Mouse (Mus musculus) hindbrain, embryonic 14.5 days (tissue): Measurements from ENCODE around the gene Ptbp1. TPM values are rescaled to one million over a fixed set of nuclear protein-coding genes. Genes with fewer than 3 reads are reported as not detected.

Source experiments
- ATAC-seq: fragments of 200-750 bp; cut with Nextera tagmentation; 2 replicates; pipeline ENCODE4 v1.8.0; 2017; ENCODE audit warnings: moderate number of reproducible peaks, mild to moderate bottlenecking, moderate TSS enrichment, moderate library complexity; ENCODE audit not compliant: low FRiP score
- DNase-seq: peaks from one replicate; pipeline ENCODE4 v3.0.0-alpha.2; 2015; ENCODE audit warnings: low spot score
- H3K27ac ChIP-seq: fragments of 300-500 bp; sonication (generic); 2 replicates; pipeline ENCODE4 v1.5.1; 2014; ENCODE audit warnings: mild to moderate bottlenecking, moderate library complexity
- H3K27me3 ChIP-seq: fragments of 300-500 bp; sonication (generic); 2 replicates; pipeline ENCODE4 v1.6.1; 2014; ENCODE audit warnings: mild to moderate bottlenecking, low read length, mixed read lengths; ENCODE audit not compliant: control insufficient read depth, insufficient read depth
- H3K36me3 ChIP-seq: fragments of 300-500 bp; sonication (generic); replicated peaks from 2 replicates; pipeline ENCODE4 v1.6.1; 2014; ENCODE audit not compliant: control insufficient read depth, insufficient read depth
- H3K4me1 ChIP-seq: fragments of 300-500 bp; sonication (generic); replicated peaks from 2 replicates; pipeline ENCODE4 v1.6.1; 2014; ENCODE audit warnings: antibody characterized with exemption, low read length, mixed read lengths; ENCODE audit not compliant: control insufficient read depth, insufficient read depth
- H3K4me2 ChIP-seq: fragments of 300-500 bp; sonication (generic); replicated peaks from 2 replicates; pipeline ENCODE4 v1.6.1; 2014; ENCODE audit warnings: mild to moderate bottlenecking, moderate library complexity
- H3K4me3 ChIP-seq: fragments of 300-500 bp; sonication (generic); replicated peaks from 2 replicates; pipeline ENCODE4 v1.5.1; 2014; ENCODE audit warnings: mild to moderate bottlenecking, low read length
- H3K9ac ChIP-seq: fragments of 300-500 bp; sonication (generic); 2 replicates; pipeline ENCODE4 v1.6.1; 2014
- H3K9me3 ChIP-seq: fragments of 300-500 bp; sonication (generic); 2 replicates; pipeline ENCODE4 v1.6.1; 2016; ENCODE audit warnings: low read length; ENCODE audit not compliant: control insufficient read depth
- WGBS: fragments of 180-500 bp; shearing (Covaris S2); extraction: QIAGEN DNeasy Blood & Tissue Kit; methylation state at CpG from one replicate; pipeline ENCODE4 v1.1.7; 2014; 5-methylcytosine and 5-hydroxymethylcytosine counted together
- polyA plus RNA-seq: library from polyadenylated mRNA; unstranded; fragments of >200 nt; fragmentation: Nextera tagmentation; extraction: Ambion mirVana; gene quantifications from 2 replicates; pipeline ENCODE4 v1.2.1, GENCODE M21; 2014

Gene Ptbp1
- polyA plus RNA-seq, 1 experiment from 2014 or later = 59.5 TPM

- no peaks in the 10 kb centered on the region for H3K9me3 ChIP-seq
- ATAC-seq = no peak
These were observed 1.4 kb downstream of the Ptbp1 start for GRCm38 (mm10) chr10:79855558-79856184.

GRCm38 (mm10) chr10:79856280-79856679 is 2.1 kb downstream of the Ptbp1 start:
- H3K4me2 ChIP-seq = peak overlapping the region; percentile 98
- H3K27ac ChIP-seq = peak overlapping the region; percentile 29
- peaks cover 58% of the 10 kb centered on the region for H3K4me1 ChIP-seq
- H3K36me3 ChIP-seq = peaks cover 49% of the 10 kb centered on the region
- peak overlapping the region; percentile 98 for H3K9ac ChIP-seq
- ATAC-seq (no peak), DNase-seq (no peak)
- no peaks in the 10 kb centered on the region for H3K27me3 ChIP-seq
- WGBS = 39% methylated on average over 6 of the region's 6 CpGs
- H3K4me3 ChIP-seq = peak overlapping the region; percentile 95
- H3K9me3 ChIP-seq = no peaks in the 10 kb centered on the region

More at GRCm38 (mm10) chr10:79855558-79856184, 1.4 kb downstream of the Ptbp1 start:
- WGBS = 2% methylated on average over 10 of the region's 10 CpGs
- Histone ChIP-seq H3K9ac (peak overlapping the region; percentile 98), H3K4me1 (peaks cover 62% of the 10 kb centered on the region), H3K4me2 (peak overlapping the region; percentile 98), H3K27me3 (no peaks in the 10 kb centered on the region), H3K36me3 (peaks cover 43% of the 10 kb centered on the region), H3K27ac (peak overlapping the region; percentile 100), H3K4me3 (peak overlapping the region; percentile 95)
- no peak for DNase-seq

- H3K4me1 ChIP-seq = peaks cover 52% of the 10 kb centered on the region
- peak overlapping the region; percentile 98 for H3K4me2 ChIP-seq
- 54% methylated on average over 7 of the region's 7 CpGs for WGBS
- H3K27ac ChIP-seq = peak overlapping the region; percentile 29
- peaks cover 55% of the 10 kb centered on the region for H3K36me3 ChIP-seq
- no peak for ATAC-seq
- no peak for DNase-seq
- no peaks in the 10 kb centered on the region for H3K9me3 ChIP-seq
- H3K27me3 ChIP-seq = no peaks in the 10 kb centered on the region
- peak overlapping the region; percentile 95 for H3K4me3 ChIP-seq
- H3K9ac ChIP-seq = peak overlapping the region; percentile 98
These were observed 2.7 kb downstream of the Ptbp1 start for GRCm38 (mm10) chr10:79856704-79857451.

GRCm38 (mm10) chr10:79857452-79857811 is 3.2 kb downstream of the Ptbp1 start:
- Histone ChIP-seq H3K4me1 (peaks cover 47% of the 10 kb centered on the region), H3K36me3 (peaks cover 61% of the 10 kb centered on the region), H3K4me3 (peak overlapping the region; percentile 95), H3K4me2 (peak overlapping the region; percentile 98), H3K9ac (peak overlapping the region; percentile 98), H3K27me3 (no peaks in the 10 kb centered on the region), H3K27ac (peak overlapping the region; percentile 29; the same call in 1 of the 2 replicates), H3K9me3 (no peaks in the 10 kb centered on the region)
- 21% methylated on average over 4 of the region's 4 CpGs for WGBS
- no peak for ATAC-seq
- no peak for DNase-seq

GRCm38 (mm10) chr10:79857894-79858293 is 3.7 kb downstream of the Ptbp1 start:
- Histone ChIP-seq H3K36me3 (peaks cover 65% of the 10 kb centered on the region), H3K4me1 (peaks cover 42% of the 10 kb centered on the region), H3K27ac (peak overlapping the region; percentile 29; the same call in 1 of the 2 replicates), H3K27me3 (no peaks in the 10 kb centered on the region), H3K4me3 (peak overlapping the region; percentile 95), H3K9ac (peak overlapping the region; percentile 98; the same call in 1 of the 2 replicates), H3K9me3 (no peaks in the 10 kb centered on the region), H3K4me2 (peak overlapping the region; percentile 98)
- DNase-seq (no peak), ATAC-seq (no peak)
- WGBS = 78% methylated on average over 2 of the region's 2 CpGs

GRCm38 (mm10) chr10:79858416-79859074 is 4.3 kb downstream of the Ptbp1 start:
- Histone ChIP-seq H3K27ac (peak overlapping the region; percentile 29; the same call in 1 of the 2 replicates), H3K9me3 (no peaks in the 10 kb centered on the region), H3K4me2 (peak overlapping the region; percentile 98), H3K9ac (0 out of 2 replicates have a peak overlapping the region, but pooled peaks have one; percentile 98), H3K4me3 (0 out of 2 replicates have a peak overlapping the region, but pooled peaks have one; percentile 95), H3K4me1 (peaks cover 39% of the 10 kb centered on the region), H3K27me3 (no peaks in the 10 kb centered on the region), H3K36me3 (peaks cover 72% of the 10 kb centered on the region)
- 47% methylated on average over 17 of the region's 17 CpGs for WGBS
- ATAC-seq = no peak
- peak; percentile 69 for DNase-seq

- H3K27me3 ChIP-seq = no peaks in the 10 kb centered on the region
- H3K9me3 ChIP-seq = no peaks in the 10 kb centered on the region
- H3K4me1 ChIP-seq = peaks cover 39% of the 10 kb centered on the region
- ATAC-seq (no peak), DNase-seq (no peak)
- H3K4me2 ChIP-seq = peak overlapping the region; percentile 98; the same call in 1 of the 2 replicates
- WGBS = 78% methylated on average over 11 of the region's 11 CpGs
- peaks cover 78% of the 10 kb centered on the region for H3K36me3 ChIP-seq
- H3K4me3 ChIP-seq = no peak overlapping the region
- no peak overlapping the region for H3K9ac ChIP-seq
- H3K27ac ChIP-seq = no peak overlapping the region
These were observed 4.9 kb downstream of the Ptbp1 start for GRCm38 (mm10) chr10:79859116-79859515.

- Histone ChIP-seq H3K36me3 (peaks cover 89% of the 10 kb centered on the region), H3K27ac (no peak overlapping the region), H3K9ac (no peak overlapping the region), H3K4me3 (no peak overlapping the region), H3K4me2 (no peak overlapping the region), H3K9me3 (no peaks in the 10 kb centered on the region), H3K4me1 (peaks cover 41% of the 10 kb centered on the region), H3K27me3 (no peaks in the 10 kb centered on the region)
- ATAC-seq (no peak), DNase-seq (no peak)
- 92% methylated on average over 26 of the region's 26 CpGs for WGBS
These were observed 6.1 kb downstream of the Ptbp1 start for GRCm38 (mm10) chr10:79860079-79860911.
